Mouse (Mus musculus) frontal cortex, postnatal 36 days (tissue): Measurements from ENCODE around the gene Mapk1.
"Not testable (repeated sequence)": the region's sequence is repeated elsewhere in the genome, so short reads cannot be mapped to it uniquely, and the experiment has no call there.

Experiments used
- DNase-seq, 2 experiments: peaks; one replicate each; pipeline ENCODE4 v3.0.0; 2022; ENCODE audit warnings: low spot score in 2 of 2

The Mapk1 gene

DNA sequence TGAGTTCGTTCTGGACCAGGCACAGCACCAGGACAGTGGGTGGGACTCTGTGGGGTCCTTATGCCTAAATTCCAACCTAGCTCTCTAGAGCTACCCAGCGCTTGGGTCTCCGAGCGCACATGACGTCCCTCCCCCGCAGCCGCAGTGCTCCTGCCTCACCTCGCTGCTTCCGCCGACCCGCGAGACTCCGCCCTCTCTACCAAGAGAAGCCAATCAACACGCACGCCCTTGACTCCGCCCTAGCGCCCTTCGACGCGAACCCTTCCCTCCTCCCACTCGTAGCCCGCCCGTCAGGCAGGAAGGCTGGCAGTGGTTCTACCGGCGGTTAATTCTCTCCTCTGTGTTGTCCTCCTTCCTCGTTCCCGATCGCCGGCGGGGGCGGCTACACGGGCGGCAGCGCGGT, at the start of gene Mapk1:
Mapk1 (plus strand) TSS at position 252 of the 403 bp plus-strand sequence.
- peak; percentile 95 to 96 for DNase-seq

DNA sequence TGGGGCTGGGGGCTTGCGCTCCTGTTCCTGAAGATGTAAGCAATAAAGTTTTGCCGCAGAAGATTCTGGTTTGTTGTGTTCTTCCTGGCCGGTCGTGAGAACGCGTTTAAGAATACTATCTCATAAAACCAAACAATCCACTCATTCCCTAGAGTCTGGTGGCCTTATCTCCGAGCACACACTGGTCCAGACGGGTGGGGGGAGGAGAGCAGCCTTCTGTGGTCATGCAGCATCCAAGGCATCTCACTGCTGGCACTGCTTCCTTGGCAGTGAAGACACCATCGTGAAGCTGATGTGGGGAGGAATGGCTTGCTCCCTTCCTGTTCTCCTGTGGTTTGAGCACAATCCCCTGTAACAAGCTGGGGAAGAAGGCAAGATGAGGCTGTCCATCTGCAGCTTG, 43.6 kb upstream of the Mapk1 start:
- DNase-seq, result no peak

DNA sequence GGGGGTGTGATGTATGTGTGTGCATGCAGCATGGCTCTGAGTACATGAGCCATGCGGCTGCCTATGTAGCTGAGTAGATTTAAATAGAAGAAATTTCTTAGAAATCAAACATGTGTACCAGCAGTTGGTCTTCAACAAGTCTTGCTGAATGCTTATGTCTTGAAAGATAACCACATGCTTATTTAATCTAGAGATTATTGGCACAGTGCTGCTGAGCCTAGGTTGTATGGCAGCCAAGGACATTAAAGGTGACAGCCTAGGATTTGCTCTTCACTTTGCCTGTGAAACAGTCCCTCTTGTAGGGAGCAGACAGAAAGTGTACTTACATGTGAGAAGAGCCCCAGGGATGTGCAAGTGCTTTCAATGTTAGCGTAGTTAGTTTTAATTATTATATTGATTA, 42.1 kb upstream of the Mapk1 start:
- DNase-seq, result no peak

GRCm38 (mm10) chr16:16958575-16958974, 24.6 kb upstream of the Mapk1 start:
- no peak for DNase-seq

GRCm38 (mm10) chr16:16959907-16960306, 23.3 kb upstream of the Mapk1 start:
- DNase-seq, result peak in 1 of 2 experiments; percentile 29

- DNase-seq, result no peak
Measured at GRCm38 (mm10) chr16:16965149-16965548, 18.0 kb upstream of the Mapk1 start.

DNA sequence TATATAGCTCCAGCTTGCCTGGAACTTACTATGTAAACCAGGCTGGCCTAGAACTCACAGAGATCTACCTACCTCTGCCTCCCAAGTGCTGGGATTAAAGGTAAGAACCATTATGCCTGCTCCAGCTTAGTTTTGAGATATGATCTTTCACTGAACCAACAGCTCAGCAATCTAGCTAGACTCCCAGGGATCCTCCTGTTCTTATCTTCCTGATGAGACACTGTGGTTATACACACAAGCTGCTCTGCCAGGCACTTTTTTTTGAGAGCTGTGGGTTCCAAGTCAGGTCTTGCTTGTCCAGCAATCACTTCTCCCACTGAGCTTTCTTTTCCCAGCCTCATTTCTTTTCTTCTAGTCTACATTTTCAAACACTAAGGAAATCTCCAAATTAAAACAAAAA, 16.9 kb upstream of the Mapk1 start:
- no peak for DNase-seq

DNA sequence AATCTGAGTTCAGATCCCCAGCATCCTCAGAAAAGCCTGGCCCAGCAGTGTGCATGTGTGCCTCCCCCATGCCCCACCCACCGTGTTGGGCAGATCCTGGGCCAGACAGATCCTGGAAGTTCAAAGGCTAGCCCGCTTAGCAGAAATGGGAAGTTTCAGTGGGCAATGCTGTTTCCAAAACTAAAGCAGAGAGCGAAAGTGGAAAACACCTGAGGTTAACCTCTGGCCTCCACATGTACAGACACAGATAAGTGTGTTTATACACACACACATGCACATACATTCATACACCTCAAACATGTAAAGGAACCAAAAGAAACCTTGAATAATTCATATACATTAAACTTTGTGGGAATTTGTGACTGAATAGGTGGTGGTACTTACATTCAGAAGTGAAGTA, 5.1 kb upstream of the Mapk1 start:
- no peak for DNase-seq

DNA sequence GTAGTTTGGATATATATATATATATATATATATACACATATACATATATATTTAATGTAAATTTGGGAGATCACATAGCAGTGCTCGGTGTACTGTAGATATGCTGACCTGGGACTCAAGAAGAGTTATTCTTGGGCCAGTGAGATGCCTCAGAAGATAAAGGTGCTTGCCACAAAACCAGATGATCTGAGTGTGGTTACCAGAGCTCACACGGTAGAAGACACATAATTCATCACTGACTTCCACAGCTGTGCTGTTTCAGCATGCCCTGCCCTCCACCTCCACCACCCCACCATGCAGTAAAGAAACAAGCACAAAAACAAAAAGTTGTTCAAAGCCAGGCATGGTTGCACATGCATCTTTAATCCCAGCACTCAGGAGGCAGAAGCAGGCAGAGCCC, 4.4 kb upstream of the Mapk1 start:
- DNase-seq, result no peak

GRCm38 (mm10) chr16:16982636-16983035, 546 bp upstream of the Mapk1 start:
- no peak for DNase-seq

GRCm38 (mm10) chr16:16983534-16984422, 596 bp downstream of the Mapk1 start:
- peak in 1 of 2 experiments; percentile 34 for DNase-seq

DNA sequence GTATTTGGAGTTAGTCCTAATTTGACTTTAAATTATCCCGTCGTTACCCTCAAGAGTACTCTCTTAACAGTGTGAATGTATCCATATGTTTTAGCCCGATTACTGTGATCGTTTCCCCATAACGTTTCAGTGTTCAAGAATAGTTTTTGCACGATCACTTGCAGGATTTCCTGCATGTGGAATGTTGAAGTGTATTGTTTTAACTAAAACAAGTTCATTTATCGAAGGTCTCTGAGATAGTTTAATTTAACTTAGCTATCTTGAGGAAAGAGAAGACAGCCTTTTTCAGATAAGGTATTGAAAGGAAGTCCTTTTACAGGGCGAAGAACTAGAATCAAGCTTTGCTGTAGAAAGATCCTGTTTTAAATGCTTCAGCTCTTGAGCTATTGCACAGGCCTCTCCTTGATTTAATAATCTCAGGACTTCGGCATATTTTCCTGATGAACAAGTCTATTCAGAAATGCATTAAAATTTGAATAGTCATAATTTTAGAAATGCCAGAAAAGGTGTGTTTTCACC, 1.3 kb downstream of the Mapk1 start:
- DNase-seq, result no peak

- no peak for DNase-seq
Measured at GRCm38 (mm10) chr16:16987248-16987647, 4.1 kb downstream of the Mapk1 start.

GRCm38 (mm10) chr16:16988842-16989241, 5.7 kb downstream of the Mapk1 start:
- DNase-seq, result no peak

DNA sequence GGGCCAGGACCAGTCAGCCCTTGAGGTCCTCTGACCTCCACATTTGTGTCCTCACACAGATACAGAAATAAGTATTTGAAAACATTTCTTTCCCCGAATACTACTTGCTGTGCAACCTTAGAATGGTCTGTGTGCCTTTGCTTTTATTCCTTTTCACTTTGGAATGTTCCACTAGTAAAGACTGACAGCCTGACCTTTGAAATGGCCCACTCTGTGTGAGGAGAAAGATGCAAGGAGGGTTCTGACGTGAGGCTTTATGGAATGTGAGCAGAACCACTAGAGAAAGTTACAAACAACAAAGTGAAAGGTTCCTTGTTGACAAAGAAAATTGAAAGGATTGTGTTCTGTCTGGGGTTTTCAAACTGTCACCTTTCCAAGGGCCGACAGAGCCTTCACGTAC, 6.8 kb downstream of the Mapk1 start:
- DNase-seq, result no peak

- no peak for DNase-seq
Measured at GRCm38 (mm10) chr16:16994426-16995052, 11.4 kb downstream of the Mapk1 start.

DNA sequence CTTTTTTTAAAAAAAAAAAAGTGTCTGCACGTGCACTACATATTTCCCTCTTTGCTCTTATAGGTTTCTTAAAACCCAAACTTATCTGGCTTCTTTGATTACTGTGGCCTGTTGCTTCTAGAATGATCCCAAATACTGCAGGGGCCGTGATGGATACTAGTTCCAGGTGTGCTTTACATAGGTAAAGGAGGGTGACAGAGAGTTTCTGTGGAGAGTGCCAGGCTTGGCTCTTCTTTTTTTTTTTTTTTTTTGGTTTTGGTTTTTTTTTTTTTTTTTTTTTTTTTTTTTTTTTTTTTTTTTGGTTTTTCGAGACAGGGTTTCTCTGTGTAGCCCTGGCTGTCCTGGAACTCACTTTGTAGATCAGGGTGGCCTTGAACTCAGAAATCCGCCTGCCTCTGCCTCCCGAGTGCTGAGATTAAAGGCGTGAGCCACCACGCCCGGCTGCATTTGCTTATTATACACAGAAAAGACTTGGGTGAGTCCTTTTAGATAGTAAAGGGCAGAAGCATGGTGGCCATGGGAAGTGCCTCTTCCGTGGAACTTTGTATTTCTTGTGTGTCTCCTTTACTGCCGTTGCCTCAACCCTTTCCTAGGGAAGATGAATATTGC, 13.0 kb downstream of the Mapk1 start:
- not testable (repeated sequence) for DNase-seq

GRCm38 (mm10) chr16:17001109-17001508, 17.9 kb downstream of the Mapk1 start:
- no peak for DNase-seq

DNA sequence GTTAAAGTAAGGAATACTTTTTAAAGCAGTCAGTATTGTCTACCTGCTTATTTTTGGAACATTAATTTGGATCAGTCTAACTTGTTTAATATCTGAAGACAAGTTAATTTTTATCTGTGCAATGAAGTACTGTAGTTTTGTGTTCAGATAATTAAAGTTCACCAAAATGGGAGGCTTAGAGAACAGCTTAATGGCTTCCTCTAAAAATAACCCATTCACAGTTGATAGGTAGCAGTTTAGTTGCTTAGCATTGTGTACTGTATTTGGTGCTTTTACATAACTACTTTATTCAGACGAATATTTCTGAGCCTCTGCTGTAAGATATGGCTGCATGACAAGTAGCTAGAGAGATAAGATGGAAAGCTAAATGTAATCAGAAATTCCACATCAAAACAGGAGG, 23.9 kb downstream of the Mapk1 start:
- DNase-seq, result no peak

DNA sequence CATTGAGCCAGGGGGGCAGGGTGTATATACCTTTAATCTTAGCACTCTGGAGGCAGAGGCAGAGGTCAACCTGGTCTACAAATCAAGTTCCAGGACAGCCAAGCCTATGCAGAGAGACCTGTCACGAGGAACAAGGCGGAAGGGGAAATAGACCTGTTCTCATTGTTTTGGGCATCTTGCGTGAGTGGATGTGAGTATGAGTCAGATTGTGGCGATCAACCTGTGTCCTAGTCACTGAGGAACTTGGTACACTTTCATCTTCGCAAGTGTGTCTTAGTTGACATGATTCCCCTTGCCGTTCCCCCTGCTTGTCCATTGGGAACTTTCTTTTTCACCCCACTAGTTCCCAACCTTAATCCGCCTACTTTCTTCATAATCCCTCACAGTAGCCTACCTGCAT, 26.9 kb downstream of the Mapk1 start:
- no peak for DNase-seq

GRCm38 (mm10) chr16:17012583-17012982, 29.4 kb downstream of the Mapk1 start:
- no peak for DNase-seq

- DNase-seq, result peak in 1 of 2 experiments; percentile 71
Measured at GRCm38 (mm10) chr16:17015111-17015852, 32.1 kb downstream of the Mapk1 start.
